Mouse (Mus musculus) lung, postnatal 0 days (tissue): ENCODE results near the gene Tubb5. TPM values are rescaled to one million over a fixed set of nuclear protein-coding genes. Genes with fewer than 3 reads are reported as not detected.

Experiments used
- ATAC-seq: fragments of 200-750 bp; cut with Nextera tagmentation; 2 replicates; pipeline ENCODE4 v1.8.0; 2017; ENCODE audit warnings: moderate library complexity
- DNase-seq: peaks from one replicate; pipeline ENCODE4 v3.0.0-alpha.2; 2016; ENCODE audit warnings: low spot score
- H3K27ac ChIP-seq: fragments of 300-500 bp; sonication (generic); 2 replicates; pipeline ENCODE4 v1.5.1; 2014; ENCODE audit warnings: antibody characterized with exemption, mild to moderate bottlenecking, low read length, mixed read lengths
- H3K27me3 ChIP-seq: fragments of 300-500 bp; sonication (generic); replicated peaks from 2 replicates; pipeline ENCODE4 v1.6.1; 2014; ENCODE audit warnings: low read length, mixed read lengths; ENCODE audit not compliant: insufficient read depth
- H3K36me3 ChIP-seq: fragments of 300-500 bp; sonication (generic); 2 replicates; pipeline ENCODE4 v1.6.1; 2014; ENCODE audit warnings: low read length, mixed read lengths; ENCODE audit not compliant: insufficient read depth
- H3K4me1 ChIP-seq: fragments of 300-500 bp; sonication (generic); 2 replicates; pipeline ENCODE4 v1.6.1; 2014; ENCODE audit warnings: antibody characterized with exemption, low read depth, low read length, mixed read lengths; ENCODE audit not compliant: insufficient read depth
- H3K4me2 ChIP-seq: fragments of 300-500 bp; sonication (generic); replicated peaks from 2 replicates; pipeline ENCODE4 v1.6.1; 2014; ENCODE audit warnings: low read depth, mild to moderate bottlenecking, low read length, moderate library complexity, mixed read lengths
- H3K4me3 ChIP-seq: fragments of 300-500 bp; sonication (generic); 2 replicates; pipeline ENCODE4 v1.5.1; 2014; ENCODE audit warnings: low read depth, low read length
- H3K9ac ChIP-seq: fragments of 300-500 bp; sonication (generic); replicated peaks from 2 replicates; pipeline ENCODE4 v1.6.1; 2014; ENCODE audit warnings: low read depth, mild to moderate bottlenecking
- H3K9me3 ChIP-seq: fragments of 300-500 bp; sonication (generic); 2 replicates; pipeline ENCODE4 v1.6.1; 2016; ENCODE audit warnings: low read length, mixed read lengths
- CTCF ChIP-seq: IDR thresholded peaks from 2 replicates; pipeline ENCODE4 v1.5.1; 2016; ENCODE audit warnings: antibody characterized with exemption, mild to moderate bottlenecking
- EP300 ChIP-seq: IDR thresholded peaks from 2 replicates; pipeline ENCODE4 v1.6.1; 2016; ENCODE audit warnings: antibody characterized with exemption, mild to moderate bottlenecking, control low read depth
- WGBS: fragments of 180-500 bp; shearing (Covaris S2); extraction: QIAGEN DNeasy Blood & Tissue Kit; methylation state at CpG from one replicate; pipeline ENCODE4 v1.1.7; 2014; 5-methylcytosine and 5-hydroxymethylcytosine counted together
- polyA plus RNA-seq: library from polyadenylated mRNA; unstranded; fragments of >200 nt; fragmentation: Nextera tagmentation; extraction: Ambion mirVana; gene quantifications from 2 replicates; pipeline ENCODE4 v1.2.1, GENCODE M21; 2015

The Tubb5 gene
- polyA plus RNA-seq, 1 experiment from 2014 or later = 292 TPM

DNA sequence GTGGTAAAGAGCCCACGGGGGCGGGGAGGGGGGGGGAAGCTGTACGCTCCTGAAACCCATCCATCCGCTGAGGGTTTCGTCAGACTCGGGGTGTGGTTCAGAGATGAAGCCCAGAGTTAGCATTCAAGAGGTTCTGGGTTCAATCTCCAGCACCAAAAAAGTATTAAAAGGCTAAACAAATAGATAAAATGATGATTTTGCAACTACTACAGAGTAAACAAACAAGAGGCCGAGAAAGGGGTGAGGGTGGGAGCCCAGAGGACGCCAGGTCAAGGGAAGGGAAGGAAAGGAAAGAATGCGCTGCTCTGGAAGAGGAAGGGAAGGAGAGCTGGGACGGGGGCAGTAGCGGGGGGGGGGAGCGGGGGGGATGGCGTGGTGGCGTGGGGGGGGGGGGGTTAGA, 21.4 kb downstream of the Tubb5 start:
- no peak overlapping the region for H3K9ac ChIP-seq
- peaks cover 36% of the 10 kb centered on the region for H3K4me1 ChIP-seq
- H3K27me3 ChIP-seq = no peaks in the 10 kb centered on the region
- ATAC-seq (no peak), DNase-seq (peak; percentile 74)
- no peak overlapping the region for H3K4me2 ChIP-seq
- peak overlapping the region; percentile 48; the same call in 1 of the 2 replicates for H3K27ac ChIP-seq
- no peaks in the 10 kb centered on the region for H3K36me3 ChIP-seq
- 30% methylated on average over 8 of the region's 14 CpGs for WGBS
- no peaks in the 10 kb centered on the region for H3K9me3 ChIP-seq
- peak; percentile 27; the same call in 1 of the 2 replicates for TF ChIP-seq EP300
- no peak for TF ChIP-seq CTCF
- H3K4me3 ChIP-seq = no peak overlapping the region

DNA sequence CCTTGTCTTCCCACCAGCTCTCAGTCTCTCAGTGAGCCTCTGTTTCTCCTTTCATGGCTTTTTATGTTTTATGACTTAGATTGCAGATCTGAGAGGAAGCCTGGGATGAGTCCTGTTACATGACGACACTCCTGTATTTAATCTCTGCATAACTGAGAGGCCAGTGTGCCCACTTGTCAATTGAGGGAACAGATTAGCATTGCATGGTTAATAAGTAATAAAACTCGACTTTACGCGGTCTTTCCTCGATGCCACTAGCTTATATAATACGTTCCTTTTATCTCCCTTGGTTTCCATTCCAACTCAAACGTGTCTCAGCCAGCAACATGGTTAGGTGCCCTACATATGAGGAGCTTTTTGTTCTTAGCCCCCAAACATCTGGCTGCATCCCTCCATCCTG, 22.3 kb downstream of the Tubb5 start:
- Histone ChIP-seq H3K27ac (peak overlapping the region; percentile 48), H3K27me3 (no peaks in the 10 kb centered on the region), H3K36me3 (no peaks in the 10 kb centered on the region), H3K4me2 (no peak overlapping the region), H3K4me1 (peaks cover 43% of the 10 kb centered on the region), H3K4me3 (no peak overlapping the region), H3K9ac (no peak overlapping the region), H3K9me3 (no peaks in the 10 kb centered on the region)
- ATAC-seq (no peak), DNase-seq (peak; percentile 16)
- 44% methylated on average over 7 of the region's 7 CpGs for WGBS
- TF ChIP-seq EP300 = no peak; the same call in 1 of the 2 replicates
- TF ChIP-seq CTCF = no peak

DNA sequence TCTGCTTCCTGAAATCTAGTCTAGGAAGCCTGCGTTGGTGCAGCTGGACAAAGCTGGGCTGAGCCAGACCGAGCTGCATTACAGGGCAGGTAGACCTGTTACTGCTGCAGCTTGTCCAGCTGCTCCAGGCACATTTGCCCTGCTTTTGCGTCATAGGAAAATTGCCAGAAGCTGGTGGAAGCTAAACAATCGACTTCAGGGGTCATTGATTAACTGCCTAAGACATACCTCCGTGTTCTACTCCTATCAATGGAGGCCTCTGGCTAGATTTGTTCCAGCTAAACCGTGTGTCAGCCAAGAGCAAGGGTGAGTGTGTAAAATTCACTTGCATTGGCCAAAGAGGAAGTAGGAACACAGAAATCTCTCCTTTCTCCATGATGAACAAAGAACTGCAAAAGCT, 23.4 kb downstream of the Tubb5 start:
- peak overlapping the region; percentile 23 for H3K27ac ChIP-seq
- no peaks in the 10 kb centered on the region for H3K9me3 ChIP-seq
- peaks cover 39% of the 10 kb centered on the region for H3K4me1 ChIP-seq
- TF ChIP-seq EP300 = no peak
- no peak for TF ChIP-seq CTCF
- no peak overlapping the region for H3K4me2 ChIP-seq
- no peaks in the 10 kb centered on the region for H3K27me3 ChIP-seq
- H3K9ac ChIP-seq = no peak overlapping the region
- no peak overlapping the region for H3K4me3 ChIP-seq
- WGBS = 30% methylated on average over 6 of the region's 6 CpGs
- no peak for ATAC-seq
- DNase-seq = peak; percentile 37
- no peaks in the 10 kb centered on the region for H3K36me3 ChIP-seq

DNA sequence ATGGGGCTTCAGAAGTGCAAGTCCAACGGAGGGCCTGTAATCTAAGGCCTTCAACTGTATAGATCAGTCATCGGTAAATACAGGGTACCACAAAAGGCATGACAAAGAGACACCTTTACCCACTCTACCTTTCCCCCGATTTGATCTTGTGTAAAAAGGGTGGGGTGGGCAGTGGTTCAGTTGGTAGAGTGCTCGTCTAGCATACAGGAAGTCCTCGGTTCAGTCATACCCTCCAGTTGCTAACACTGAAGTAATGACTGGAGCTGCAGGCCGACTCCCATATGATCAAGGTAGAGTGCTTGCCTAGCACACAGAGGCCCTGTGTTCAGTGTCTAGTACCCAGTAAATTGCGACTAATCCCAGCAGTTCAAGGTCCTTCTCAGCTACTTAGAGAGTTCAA, 24.5 kb downstream of the Tubb5 start:
- peak; percentile 79 for DNase-seq
- ATAC-seq = peak; percentile 62
- no peak overlapping the region for H3K4me3 ChIP-seq
- peaks cover 40% of the 10 kb centered on the region for H3K4me1 ChIP-seq
- H3K36me3 ChIP-seq = no peaks in the 10 kb centered on the region
- 35% methylated on average over 7 of the region's 7 CpGs for WGBS
- no peaks in the 10 kb centered on the region for H3K9me3 ChIP-seq
- H3K27ac ChIP-seq = peak overlapping the region; percentile 97
- no peak for TF ChIP-seq EP300
- TF ChIP-seq CTCF = no peak
- no peak overlapping the region for H3K4me2 ChIP-seq
- no peaks in the 10 kb centered on the region for H3K27me3 ChIP-seq
- H3K9ac ChIP-seq = no peak overlapping the region

DNA sequence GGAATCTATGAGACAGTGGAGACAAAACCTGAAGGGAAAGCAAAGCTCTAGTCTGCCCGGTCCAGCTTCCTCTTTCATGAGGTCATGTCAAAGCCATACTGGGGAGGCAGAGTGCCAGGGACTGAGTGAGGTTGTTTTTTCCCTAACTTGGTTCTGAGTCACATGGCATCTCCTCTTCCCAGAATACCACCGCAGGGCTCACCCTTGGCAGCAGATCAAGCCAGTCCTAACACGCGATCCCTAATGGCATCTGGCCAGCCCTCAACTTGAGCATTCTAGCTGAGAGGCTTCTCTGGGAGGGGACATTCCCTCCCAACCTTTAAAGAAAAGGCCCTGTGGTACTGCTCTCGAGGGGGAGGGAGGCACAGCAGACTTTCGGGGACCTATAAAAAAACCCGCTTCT, 24.9 kb downstream of the Tubb5 start:
- Histone ChIP-seq H3K9me3 (no peaks in the 10 kb centered on the region), H3K36me3 (no peaks in the 10 kb centered on the region), H3K4me2 (0 out of 2 replicates have a peak overlapping the region, but pooled peaks have one; percentile 11), H3K27ac (peak overlapping the region; percentile 97), H3K27me3 (no peaks in the 10 kb centered on the region), H3K9ac (no peak overlapping the region), H3K4me1 (peaks cover 43% of the 10 kb centered on the region), H3K4me3 (no peak overlapping the region)
- WGBS = 5% methylated on average over 7 of the region's 7 CpGs
- peak; percentile 99 for DNase-seq
- TF ChIP-seq EP300 (peak; percentile 95), CTCF (no peak)
- ATAC-seq = peak; percentile 92

DNA sequence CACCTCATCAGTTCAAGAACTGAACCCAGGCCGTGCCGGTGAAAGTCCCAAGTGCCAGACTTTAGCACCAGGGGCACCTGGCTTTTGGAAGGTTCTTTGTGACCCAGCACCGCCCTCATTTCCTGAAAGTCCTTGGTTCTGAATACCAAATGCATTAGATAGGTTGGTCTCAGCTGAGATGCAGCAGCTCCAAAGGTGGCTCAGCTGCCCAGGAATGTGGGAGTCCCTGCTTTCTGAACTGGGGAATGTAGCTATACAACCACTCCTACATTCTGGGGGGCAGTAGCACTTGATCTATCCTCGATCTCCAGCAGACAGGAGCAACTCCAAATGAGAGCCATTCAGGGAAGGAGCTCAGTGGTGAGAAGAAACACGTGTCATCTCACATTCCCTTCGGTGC, 25.4 kb downstream of the Tubb5 start:
- Histone ChIP-seq H3K4me1 (peaks cover 43% of the 10 kb centered on the region), H3K4me2 (0 out of 2 replicates have a peak overlapping the region, but pooled peaks have one; percentile 11), H3K9ac (no peak overlapping the region)

DNA sequence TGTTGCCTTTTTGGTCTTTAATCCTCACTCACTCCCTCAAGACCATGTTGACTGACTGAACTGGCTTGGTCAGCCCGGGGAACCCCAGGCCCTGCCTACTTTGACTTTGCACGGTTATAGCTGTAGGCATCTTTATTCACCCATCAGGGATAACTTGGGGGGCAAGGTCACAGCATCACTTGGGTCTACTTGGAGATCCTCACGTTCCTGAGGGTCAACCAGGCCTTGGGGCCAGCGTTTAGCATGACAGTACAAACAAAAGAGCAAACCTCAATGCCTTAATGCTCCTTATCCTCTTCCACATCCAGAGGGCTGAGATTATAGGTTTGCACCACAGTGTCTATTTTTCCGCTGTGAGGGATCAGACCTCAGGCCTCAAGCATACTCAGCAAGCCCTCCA, 25.8 kb downstream of the Tubb5 start:
- no peak overlapping the region for H3K4me3 ChIP-seq
- TF ChIP-seq CTCF (no peak), EP300 (no peak)
- H3K27ac ChIP-seq = peak overlapping the region; percentile 97
- H3K4me1 ChIP-seq = peaks cover 43% of the 10 kb centered on the region
- 58% methylated on average over 5 of the region's 5 CpGs for WGBS
- DNase-seq = no peak
- H3K27me3 ChIP-seq = no peaks in the 10 kb centered on the region
- H3K9me3 ChIP-seq = no peaks in the 10 kb centered on the region
- ATAC-seq = no peak
- H3K36me3 ChIP-seq = no peaks in the 10 kb centered on the region
- H3K9ac ChIP-seq = no peak overlapping the region
- H3K4me2 ChIP-seq = 0 out of 2 replicates have a peak overlapping the region, but pooled peaks have one; percentile 11

More for the DNA sequence above, 25.4 kb downstream of the Tubb5 start:
- no peaks in the 10 kb centered on the region for H3K36me3 ChIP-seq
- no peak overlapping the region for H3K4me3 ChIP-seq
- peak overlapping the region; percentile 97 for H3K27ac ChIP-seq
- TF ChIP-seq CTCF = no peak
- peak; percentile 69; the same call in 1 of the 2 replicates for TF ChIP-seq EP300
- no peaks in the 10 kb centered on the region for H3K27me3 ChIP-seq
- no peaks in the 10 kb centered on the region for H3K9me3 ChIP-seq
- ATAC-seq (peak; percentile 61), DNase-seq (peak; percentile 75)
- WGBS = 33% methylated on average over 6 of the region's 6 CpGs
